Mouse (Mus musculus) heart, postnatal 10 days (tissue): ENCODE measurements around the gene Gstm6. TPM values are rescaled to one million over a fixed set of nuclear protein-coding genes. Genes with fewer than 3 reads are reported as not detected.
"Not testable (repeated sequence)": the region's sequence is repeated elsewhere in the genome, so short reads cannot be mapped to it uniquely, and the experiment has no call there.

Source experiments
- DNase-seq, 2 experiments: peaks; one replicate each; pipeline ENCODE4 v3.0.0; 2021
- intact Hi-C: fragments of 180-260 bp; cut with DNase I; formaldehyde crosslinking; loops from one replicate; pipeline ENCODE4 v1.15.1; 2025
- total RNA-seq, 2 experiments: library from RNA; stranded (reverse); gene quantifications; 2 replicates each; pipeline ENCODE4 v1.2.3; 2021

Gene Gstm6
- total RNA-seq, 2 experiments from 2014 or later, result 0.87 to 1.4 TPM

GRCm38 (mm10) chr3:107900955-107901673 lies 42.4 kb downstream of the Gstm6 start:
- DNase-seq, result no peak
- intact Hi-C loops, result no loop called here

- DNase-seq, result no peak
- intact Hi-C loops, result no loop called here
These were observed 44.9 kb downstream of the Gstm6 start for GRCm38 (mm10) chr3:107898691-107899090.

GRCm38 (mm10) chr3:107895720-107896569 lies 47.6 kb downstream of the Gstm6 start, which contains the start of gene Gstm5:
Gene Gstm5, plus strand, starts transcription at chr3:107895821.
- intact Hi-C loops, result no loop called here
- peak; percentile 86 to 87 for DNase-seq

- DNase-seq, result no peak
- intact Hi-C loops, result no loop called here
These were observed 48.3 kb downstream of the Gstm6 start for GRCm38 (mm10) chr3:107895194-107895719.

- DNase-seq, intact Hi-C loops: not testable (repeated sequence)
These were observed 54.3 kb downstream of the Gstm6 start for GRCm38 (mm10) chr3:107889236-107889635.

Other genes starting within 250 kb of the Gstm6 start
- 100 to 1,000 TPM in 1 of 2 experiments, 10 to 100 TPM in 1; 88.7 to 104 TPM for gene Ahcyl1, start 247.2 kb downstream of the Gstm6 start, total RNA-seq
- gene Csf1, start 183.3 kb downstream of the Gstm6 start, total RNA-seq, result 10 to 100 TPM; 25.5 to 29.0 TPM
- not detected for gene Eps8l3, start 66.5 kb downstream of the Gstm6 start, total RNA-seq
- gene Gstm5, start 47.9 kb downstream of the Gstm6 start, total RNA-seq, result 10 to 100 TPM; 50.7 to 50.8 TPM
- 10 to 100 TPM; 17.3 to 19.7 TPM for gene Gstm7, start 11.9 kb downstream of the Gstm6 start, total RNA-seq
- gene Gstm3, start 25.5 kb upstream of the Gstm6 start, total RNA-seq, result not detected
- gene Gstm2, start 42.7 kb upstream of the Gstm6 start, total RNA-seq, result 10 to 100 TPM; 44.3 to 45.6 TPM
- 10 to 100 TPM; 61.4 to 76.3 TPM for gene Gstm1, start 74.2 kb upstream of the Gstm6 start, total RNA-seq
- 10 to 100 TPM; 11.1 to 13.3 TPM for gene Gstm4, start 101.1 kb upstream of the Gstm6 start, total RNA-seq
- 10 to 100 TPM; 12.2 to 14.7 TPM for gene Ampd2, start 142.9 kb upstream of the Gstm6 start, total RNA-seq
- gene Gnat2, start 149.0 kb upstream of the Gstm6 start, total RNA-seq, result under 1 TPM in 1 of 2 experiments, not detected in 1; 0.38 TPM
- 10 to 100 TPM; 35.1 to 37.9 TPM for gene Gnai3, start 202.4 kb upstream of the Gstm6 start, total RNA-seq
- gene Gpr61, start 211.1 kb upstream of the Gstm6 start, total RNA-seq, result not detected
- gene Amigo1, start 242.6 kb upstream of the Gstm6 start, total RNA-seq, result 10 to 100 TPM in 1 of 2 experiments, 1 to 10 TPM in 1; 6.9 to 11.8 TPM